Mouse (Mus musculus) heart, postnatal 0 days (tissue): ENCODE measurements around the gene Pfas. TPM values are rescaled to one million over a fixed set of nuclear protein-coding genes. Genes with fewer than 3 reads are reported as not detected.
"Not testable (repeated sequence)": the region's sequence is repeated elsewhere in the genome, so short reads cannot be mapped to it uniquely, and the experiment has no call there.

ENCODE experiments used
- ATAC-seq: fragments of 200-750 bp; cut with Nextera tagmentation; 2 replicates; pipeline ENCODE4 v1.8.0; 2017; ENCODE audit warnings: low read depth, moderate number of reproducible peaks, moderate library complexity; ENCODE audit not compliant: insufficient read depth
- DNase-seq: peaks from one replicate; pipeline ENCODE4 v3.0.0-alpha.2; 2016; ENCODE audit warnings: low spot score
- H3K27ac ChIP-seq: fragments of 300-500 bp; sonication (generic); 2 replicates; pipeline ENCODE4 v1.5.1; 2014; ENCODE audit warnings: low read depth, mild to moderate bottlenecking
- H3K27me3 ChIP-seq: fragments of 300-500 bp; sonication (generic); 2 replicates; pipeline ENCODE4 v1.6.1; 2014; ENCODE audit warnings: low read length, mixed read lengths; ENCODE audit not compliant: control insufficient read depth, insufficient read depth
- H3K36me3 ChIP-seq: fragments of 300-500 bp; sonication (generic); replicated peaks from 2 replicates; pipeline ENCODE4 v1.6.1; 2014; ENCODE audit warnings: low read length, mixed read lengths; ENCODE audit not compliant: control insufficient read depth, insufficient read depth
- H3K4me1 ChIP-seq: fragments of 300-500 bp; sonication (generic); 2 replicates; pipeline ENCODE4 v1.6.1; 2014; ENCODE audit warnings: antibody characterized with exemption; ENCODE audit not compliant: control insufficient read depth, insufficient read depth
- H3K4me2 ChIP-seq: fragments of 300-500 bp; sonication (generic); 2 replicates; pipeline ENCODE4 v1.6.1; 2014; ENCODE audit warnings: low read depth, mild to moderate bottlenecking, low read length, moderate library complexity
- H3K4me3 ChIP-seq: fragments of 300-500 bp; sonication (generic); 2 replicates; pipeline ENCODE4 v1.5.1; 2014; ENCODE audit warnings: low read depth, low read length
- H3K9ac ChIP-seq: fragments of 300-500 bp; sonication (generic); replicated peaks from 2 replicates; pipeline ENCODE4 v1.6.1; 2014; ENCODE audit warnings: low read depth, low read length, mixed read lengths
- H3K9me3 ChIP-seq: fragments of 300-500 bp; sonication (generic); replicated peaks from 2 replicates; pipeline ENCODE4 v1.6.1; 2016; ENCODE audit warnings: low read length; ENCODE audit not compliant: control insufficient read depth
- CTCF ChIP-seq: IDR thresholded peaks from 2 replicates; pipeline ENCODE4 v1.5.1; 2016; ENCODE audit warnings: antibody characterized with exemption, control low read depth, low read depth
- EP300 ChIP-seq: IDR thresholded peaks from 2 replicates; pipeline ENCODE4 v1.6.1; 2016; ENCODE audit warnings: antibody characterized with exemption, low read depth
- WGBS: fragments of 180-500 bp; shearing (Covaris S2); extraction: QIAGEN DNeasy Blood & Tissue Kit; methylation state at CpG from one replicate; pipeline ENCODE4 v1.1.7; 2014; 5-methylcytosine and 5-hydroxymethylcytosine counted together
- polyA plus RNA-seq: library from polyadenylated mRNA; unstranded; fragments of >200 nt; fragmentation: Nextera tagmentation; extraction: Ambion mirVana; gene quantifications from 2 replicates; pipeline ENCODE4 v1.2.1, GENCODE M21; 2015
- total RNA-seq: library from RNA; depleted of rRNA; stranded (reverse); fragments of >200 nt; gene quantifications from 2 replicates; pipeline ENCODE4 v1.2.3, GENCODE M21; 2014; ENCODE audit warnings: low replicate concordance

The Pfas gene
- total and polyA plus RNA-seq, 2 experiments from 2014 or later = 8.3 to 12.3 TPM

DNA sequence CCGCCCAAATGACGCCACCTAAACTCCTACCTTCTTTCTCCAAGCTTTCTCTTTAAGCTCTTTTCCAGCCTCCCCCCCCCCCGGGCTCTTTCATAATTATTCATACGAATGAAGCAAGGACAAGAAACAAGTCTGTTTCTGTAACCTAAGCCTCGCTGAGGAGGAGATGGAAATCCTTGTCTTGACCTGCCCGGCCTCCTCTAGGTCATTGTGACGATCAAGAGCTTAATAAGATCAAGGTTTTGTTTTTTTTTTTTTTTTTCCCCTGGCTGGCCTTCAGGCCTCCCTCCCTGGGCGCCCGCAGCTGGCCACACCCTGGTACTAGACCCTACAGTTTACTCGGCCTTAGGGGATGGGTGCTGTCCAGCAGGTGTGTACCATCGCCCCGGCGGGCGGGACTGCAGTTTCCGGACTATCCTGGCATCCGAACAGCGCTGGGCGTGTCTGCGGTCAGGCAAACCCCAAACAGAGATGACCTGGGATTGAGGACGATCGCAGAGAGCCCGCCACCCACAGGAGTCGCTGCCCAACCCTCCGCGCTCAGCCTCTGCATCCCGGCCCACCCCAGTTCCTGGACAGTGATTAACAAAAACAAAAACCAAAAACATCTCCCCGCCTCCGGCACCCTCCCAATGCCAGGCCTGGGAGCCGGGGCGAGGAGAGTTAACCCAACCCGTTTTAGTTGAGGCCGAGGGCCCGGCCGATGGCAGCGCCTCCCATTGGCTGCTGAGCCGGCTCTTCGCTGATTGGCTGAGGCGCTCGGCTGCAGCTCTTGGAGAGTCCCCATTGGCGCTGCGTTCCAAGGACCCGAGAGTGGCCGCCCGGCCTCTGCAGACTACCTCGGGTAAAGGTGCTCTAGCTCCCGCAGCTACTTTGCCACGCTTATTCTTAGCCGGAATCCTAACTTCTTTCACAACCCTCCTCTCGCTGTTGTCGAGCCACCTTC lies 40.6 kb downstream of the Pfas start, which contains the start of gene Slc25a35:
Gene Slc25a35 (plus strand): TSS at position 795 of the 946 bp plus-strand sequence.
- peak; percentile 87 for ATAC-seq
- Histone ChIP-seq H3K27me3 (no peaks in the 10 kb centered on the region), H3K9ac (peak within 1 kb of the TSS; percentile 44), H3K4me1 (peaks cover 23% of the 10 kb centered on the region), H3K4me3 (peak within 1 kb of the TSS; percentile 60), H3K36me3 (no peaks in the 10 kb centered on the region), H3K9me3 (no peaks in the 10 kb centered on the region), H3K4me2 (peak within 1 kb of the TSS; percentile 78), H3K27ac (no peak within 1 kb of the TSS)
- 1% methylated on average over 47 of the region's 50 CpGs for WGBS
- DNase-seq = peak; percentile 90
- TF ChIP-seq EP300 = no peak
- TF ChIP-seq CTCF = peak; percentile 26

DNA sequence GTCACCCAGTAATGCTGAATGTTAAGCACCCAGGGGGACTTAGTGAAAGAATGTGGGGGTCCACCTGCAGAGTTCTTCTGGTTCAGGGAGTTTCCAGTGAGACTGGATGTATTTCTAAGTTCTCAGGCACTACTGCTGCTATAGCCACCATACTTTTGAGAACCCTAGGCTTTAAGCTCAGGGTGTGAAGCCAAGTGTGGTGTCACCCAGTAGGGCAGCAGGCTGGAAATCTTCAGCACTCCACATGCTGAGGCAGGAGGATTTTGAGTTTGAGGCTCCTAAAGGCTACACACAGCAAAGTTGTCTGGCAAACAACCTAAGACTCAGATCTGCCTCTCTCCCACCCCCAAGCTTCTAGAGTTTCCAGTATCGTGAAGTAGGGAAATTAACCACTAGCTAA lies 41.7 kb downstream of the Pfas start:
- Histone ChIP-seq H3K4me1 (peaks cover 15% of the 10 kb centered on the region), H3K36me3 (no peaks in the 10 kb centered on the region), H3K9me3 (no peaks in the 10 kb centered on the region), H3K4me2 (no peak overlapping the region), H3K27me3 (no peaks in the 10 kb centered on the region), H3K27ac (no peak overlapping the region), H3K4me3 (no peak overlapping the region), H3K9ac (no peak overlapping the region)
- ATAC-seq = no peak
- WGBS = 50% methylated on average over 1 of the region's 1 CpGs
- DNase-seq = no peak
- TF ChIP-seq CTCF (no peak), EP300 (no peak)

DNA sequence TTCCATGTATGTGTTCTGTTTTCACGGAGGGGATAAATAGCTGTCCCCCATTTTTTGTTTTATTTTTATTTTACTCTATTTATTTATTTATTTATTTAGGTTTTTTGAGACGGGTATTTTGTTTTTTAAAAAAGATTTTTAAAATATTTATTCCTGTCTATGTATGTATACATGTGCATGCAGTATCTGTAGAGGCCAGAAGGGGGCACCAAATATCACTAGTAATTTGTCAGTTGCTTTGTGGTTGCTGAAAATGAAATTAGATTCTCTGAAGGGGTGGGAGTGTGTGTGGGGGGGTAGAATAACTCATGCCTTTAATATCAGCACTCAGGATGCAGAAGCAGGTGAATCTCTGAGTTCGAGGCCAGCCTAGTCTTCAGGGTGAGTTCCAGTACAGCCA lies 42.4 kb downstream of the Pfas start:
- no peak overlapping the region for H3K9ac ChIP-seq
- no peaks in the 10 kb centered on the region for H3K36me3 ChIP-seq
- 32% methylated on average over 3 of the region's 3 CpGs for WGBS
- TF ChIP-seq CTCF (peak; percentile 67), EP300 (no peak)
- H3K4me2 ChIP-seq = no peak overlapping the region
- H3K4me3 ChIP-seq = no peak overlapping the region
- DNase-seq (peak; percentile 48), ATAC-seq (no peak)
- H3K27ac ChIP-seq = no peak overlapping the region
- H3K4me1 ChIP-seq = peaks cover 8% of the 10 kb centered on the region; the same call in 1 of the 2 replicates
- no peaks in the 10 kb centered on the region for H3K27me3 ChIP-seq
- no peaks in the 10 kb centered on the region for H3K9me3 ChIP-seq

GRCm38 (mm10) chr11:68965050-68965449 lies 43.2 kb downstream of the Pfas start:
- no peaks in the 10 kb centered on the region for H3K36me3 ChIP-seq
- H3K9ac ChIP-seq = no peak overlapping the region
- no peak overlapping the region for H3K27ac ChIP-seq
- no peak overlapping the region for H3K4me2 ChIP-seq
- peaks cover under 1% of the 10 kb centered on the region; the same call in 1 of the 2 replicates for H3K4me1 ChIP-seq
- H3K9me3 ChIP-seq = no peaks in the 10 kb centered on the region
- TF ChIP-seq EP300 (no peak), CTCF (no peak)
- H3K4me3 ChIP-seq = no peak overlapping the region
- H3K27me3 ChIP-seq = no peaks in the 10 kb centered on the region
- no peak for DNase-seq
- ATAC-seq = no peak

GRCm38 (mm10) chr11:68963405-68963804 lies 44.9 kb downstream of the Pfas start:
- 60% methylated on average over 2 of the region's 2 CpGs for WGBS
- Histone ChIP-seq H3K9ac (no peak overlapping the region), H3K4me2 (no peak overlapping the region), H3K4me3 (no peak overlapping the region), H3K9me3 (no peaks in the 10 kb centered on the region), H3K27ac (no peak overlapping the region), H3K36me3 (no peaks in the 10 kb centered on the region), H3K4me1 (no peaks in the 10 kb centered on the region; the same call in 1 of the 2 replicates), H3K27me3 (no peaks in the 10 kb centered on the region)
- no peak for DNase-seq
- no peak for TF ChIP-seq EP300
- no peak for TF ChIP-seq CTCF
- ATAC-seq = no peak

DNA sequence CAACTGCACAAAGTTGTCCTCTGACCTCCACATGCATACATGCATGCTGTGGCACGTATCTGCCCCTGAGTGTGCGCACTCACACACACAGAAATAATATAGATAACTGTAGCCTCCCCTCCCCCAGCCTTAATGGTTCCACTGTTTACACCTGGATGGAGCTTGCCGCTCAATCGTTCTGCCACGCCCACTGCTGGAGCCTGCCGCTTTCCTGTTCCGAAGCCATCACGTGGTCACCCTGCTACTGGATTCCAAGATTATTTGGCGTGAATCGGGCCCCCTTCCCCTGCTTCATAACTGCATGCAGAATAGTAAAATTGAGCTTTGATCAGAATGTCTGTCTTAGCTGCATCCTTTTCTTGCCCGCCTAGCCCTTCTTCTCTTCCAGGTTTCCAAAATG lies 46.1 kb downstream of the Pfas start:
- not testable (repeated sequence) for H3K27ac ChIP-seq, H3K36me3 ChIP-seq, H3K9ac ChIP-seq, H3K4me2 ChIP-seq, H3K4me1 ChIP-seq, H3K4me3 ChIP-seq, ATAC-seq, H3K27me3 ChIP-seq, H3K9me3 ChIP-seq, DNase-seq
- 25% methylated on average over 11 of the region's 11 CpGs for WGBS
